Mouse (Mus musculus): ENCODE measurements around the gene Cacna2d2. TPM values are rescaled to one million over a fixed set of nuclear protein-coding genes. Genes with fewer than 3 reads are reported as not detected.

Cacna2d2 gene
- total and polyA plus RNA-seq, 2 experiments: not detected

DNA sequence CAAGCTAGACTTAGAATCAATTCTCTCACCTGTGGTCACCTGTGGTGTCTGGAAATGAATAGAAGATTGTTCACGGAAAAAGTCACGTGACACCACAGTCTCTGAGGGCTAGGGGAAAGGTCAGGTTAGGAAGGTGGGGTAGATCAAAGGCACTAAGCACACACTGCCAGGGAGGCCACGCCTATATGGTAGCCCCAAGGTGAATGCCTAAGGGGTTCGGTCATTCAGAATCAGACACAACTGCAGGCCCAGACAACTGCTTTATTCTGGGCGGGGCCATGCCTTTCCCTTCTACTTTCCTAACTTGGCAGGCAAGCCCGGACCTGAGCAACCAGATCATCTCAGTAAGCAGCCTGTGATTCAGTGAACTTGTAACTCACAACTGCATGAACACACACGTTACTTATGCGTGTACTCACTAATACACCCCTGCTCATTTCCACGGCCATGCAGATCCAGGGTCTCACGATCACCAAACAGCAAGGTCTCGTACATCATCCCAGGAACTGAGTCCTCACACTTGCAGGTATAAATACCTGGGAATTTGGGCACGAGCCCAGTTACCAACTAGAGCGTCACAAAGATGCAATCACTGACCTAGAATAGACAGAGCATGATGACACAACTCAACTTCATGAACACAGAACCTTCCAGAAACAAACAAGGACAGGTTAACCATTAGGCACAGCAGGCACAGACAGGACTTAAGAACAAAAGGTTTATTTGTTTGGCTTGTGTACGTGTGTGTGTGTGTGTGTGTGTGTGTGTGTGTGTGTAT, 176.4 kb downstream of the Cacna2d2 start:
- Histone ChIP-seq H3K79me2 (ENCODE audit: control insufficient read depth, insufficient read depth, low read length) (peaks cover 22% of the 10 kb centered on the region; the same call in 1 of the 2 replicates), H3K36me3 (ENCODE audit: control insufficient read depth, insufficient read depth, low read length) (peaks cover 9% of the 10 kb centered on the region), H3K27ac (replicated peaks; ENCODE audit: insufficient read depth, low read depth, low read length) (peak overlapping the region; percentile 96), H3K4me1 (ENCODE audit: control insufficient read depth, insufficient read depth, low read length) (peaks cover 33% of the 10 kb centered on the region), H3K27me3 (ENCODE audit: control insufficient read depth, insufficient read depth, low read length) (no peaks in the 10 kb centered on the region), H3K9ac (ENCODE audit: low read depth, low read length) (peak overlapping the region; percentile 16; the same call in 1 of the 2 replicates), H3K4me3 (ENCODE audit: insufficient read depth, low read depth, low read length) (no peak overlapping the region)
- peak; percentile 94 for DNase-seq (ENCODE audit: extremely low read depth, low read depth, low spot score)
- no peak for TF ChIP-seq CTCF (IDR thresholded peaks at IDR 0.05; ENCODE audit: low read depth, low read length)
- no peak for TF ChIP-seq POLR2A (IDR thresholded peaks at IDR 0.05; ENCODE audit: extremely low read depth, insufficient read depth, low read length)
- 23% methylated on average over 14 of the region's 14 CpGs for WGBS

DNA sequence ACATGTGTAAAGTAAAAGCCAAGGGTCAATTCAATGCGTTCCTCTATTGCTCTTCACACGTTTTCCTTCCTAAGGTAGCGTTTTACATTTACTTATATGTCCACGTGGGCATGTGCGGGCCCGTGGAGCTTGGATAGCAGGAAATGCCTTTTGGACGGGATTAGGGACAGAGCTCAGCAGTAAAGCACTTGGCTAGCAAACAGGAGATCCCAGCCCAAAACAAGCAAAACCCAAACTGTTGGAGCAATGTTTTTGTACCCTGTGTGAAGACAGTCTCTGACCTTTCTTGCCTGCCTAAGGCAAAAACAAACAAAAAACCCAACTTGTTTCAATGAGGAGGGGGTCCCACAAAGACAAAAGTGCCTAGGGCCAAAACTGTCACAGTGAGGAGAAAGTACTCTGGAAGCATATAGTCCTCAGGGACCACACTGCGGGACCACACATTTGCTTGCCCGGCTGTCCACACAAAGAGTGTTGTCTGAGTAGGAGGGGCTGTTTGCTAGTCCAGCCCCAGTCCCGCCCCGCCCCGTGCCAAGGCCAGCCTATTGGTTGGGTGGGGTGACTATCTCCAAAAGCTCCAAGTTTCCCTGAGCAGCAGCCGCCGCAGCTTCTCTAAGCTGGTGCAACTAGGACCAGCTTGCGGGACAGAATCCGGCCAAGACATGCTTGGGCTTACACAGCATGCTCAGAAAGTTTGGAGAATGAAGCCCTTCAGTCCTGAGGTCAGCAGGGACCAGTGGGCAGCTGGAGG, 177.1 kb downstream of the Cacna2d2 start, which contains the start of gene Hyal1:
TSS of gene Hyal1 (plus strand) at position 571 of the 751 bp plus-strand sequence.
- H3K9ac ChIP-seq (ENCODE audit: low read depth, low read length): peak within 1 kb of the TSS; percentile 91
- 6% methylated on average over 16 of the region's 16 CpGs for WGBS
- peak within 1 kb of the TSS; percentile 91 for H3K4me3 ChIP-seq (ENCODE audit: insufficient read depth, low read depth, low read length)
- H3K4me1 ChIP-seq (ENCODE audit: control insufficient read depth, insufficient read depth, low read length): peaks cover 25% of the 10 kb centered on the region
- peak within 1 kb of the TSS; percentile 97 for H3K27ac ChIP-seq (replicated peaks; ENCODE audit: insufficient read depth, low read depth, low read length)
- peaks cover 9% of the 10 kb centered on the region for H3K36me3 ChIP-seq (ENCODE audit: control insufficient read depth, insufficient read depth, low read length)
- peak; percentile 94 for TF ChIP-seq POLR2A (IDR thresholded peaks at IDR 0.05; ENCODE audit: extremely low read depth, insufficient read depth, low read length)
- TF ChIP-seq CTCF (IDR thresholded peaks at IDR 0.05; ENCODE audit: low read depth, low read length): no peak
- H3K27me3 ChIP-seq (ENCODE audit: control insufficient read depth, insufficient read depth, low read length): no peaks in the 10 kb centered on the region
- peaks cover 19% of the 10 kb centered on the region; the same call in 1 of the 2 replicates for H3K79me2 ChIP-seq (ENCODE audit: control insufficient read depth, insufficient read depth, low read length)
- peak; percentile 97 for DNase-seq (ENCODE audit: extremely low read depth, low read depth, low spot score)

DNA sequence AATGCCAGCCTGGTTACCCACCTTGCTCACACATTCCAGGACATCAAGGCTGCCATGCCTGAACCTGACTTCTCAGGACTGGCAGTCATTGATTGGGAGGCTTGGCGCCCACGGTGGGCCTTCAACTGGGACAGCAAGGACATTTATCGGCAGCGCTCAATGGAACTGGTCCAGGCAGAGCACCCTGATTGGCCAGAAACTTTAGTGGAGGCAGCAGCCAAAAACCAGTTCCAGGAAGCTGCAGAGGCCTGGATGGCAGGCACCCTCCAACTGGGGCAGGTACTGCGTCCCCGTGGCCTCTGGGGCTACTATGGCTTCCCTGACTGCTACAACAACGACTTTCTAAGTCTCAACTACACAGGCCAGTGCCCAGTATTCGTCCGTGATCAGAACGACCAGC, 178.5 kb downstream of the Cacna2d2 start:
- Histone ChIP-seq H3K27me3 (ENCODE audit: control insufficient read depth, insufficient read depth, low read length) (no peaks in the 10 kb centered on the region), H3K9ac (ENCODE audit: low read depth, low read length) (peak overlapping the region; percentile 91), H3K79me2 (ENCODE audit: control insufficient read depth, insufficient read depth, low read length) (peaks cover 15% of the 10 kb centered on the region; the same call in 1 of the 2 replicates), H3K36me3 (ENCODE audit: control insufficient read depth, insufficient read depth, low read length) (peaks cover 2% of the 10 kb centered on the region; the same call in 1 of the 2 replicates), H3K27ac (replicated peaks; ENCODE audit: insufficient read depth, low read depth, low read length) (peak overlapping the region; percentile 97), H3K4me1 (ENCODE audit: control insufficient read depth, insufficient read depth, low read length) (peaks cover 28% of the 10 kb centered on the region), H3K4me3 (ENCODE audit: insufficient read depth, low read depth, low read length) (peak overlapping the region; percentile 91)
- TF ChIP-seq CTCF (IDR thresholded peaks at IDR 0.05; ENCODE audit: low read depth, low read length): no peak
- peak; percentile 44; the same call in 1 of the 2 replicates for TF ChIP-seq POLR2A (IDR thresholded peaks at IDR 0.05; ENCODE audit: extremely low read depth, insufficient read depth, low read length)
- peak; percentile 90 for DNase-seq (ENCODE audit: extremely low read depth, low read depth, low spot score)
- 20% methylated on average over 10 of the region's 10 CpGs for WGBS

DNA sequence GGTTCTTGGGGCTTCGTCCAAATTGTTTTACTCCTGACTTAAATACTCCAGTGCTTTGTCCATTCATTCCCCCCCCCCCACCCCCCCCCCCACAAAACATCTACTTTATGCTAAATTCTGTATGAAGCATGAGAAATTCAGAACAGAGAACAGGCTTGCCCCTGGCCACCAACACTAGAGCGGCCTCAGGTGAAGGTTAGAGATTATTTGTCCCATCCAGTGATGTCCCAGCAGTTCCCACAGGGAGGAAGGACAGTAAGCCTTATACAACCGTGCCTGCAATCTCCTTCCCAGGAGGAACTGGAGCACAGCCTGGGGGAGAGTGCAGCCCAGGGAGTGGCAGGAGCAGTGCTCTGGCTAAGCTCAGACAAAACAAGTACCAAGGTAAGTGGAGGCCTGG, 179.2 kb downstream of the Cacna2d2 start, which contains the start of gene Naa80:
TSS of gene Naa80 (plus strand) at position 301 of the 400 bp plus-strand sequence.
- Histone ChIP-seq H3K36me3 (ENCODE audit: control insufficient read depth, insufficient read depth, low read length) (peaks cover 2% of the 10 kb centered on the region; the same call in 1 of the 2 replicates), H3K27me3 (ENCODE audit: control insufficient read depth, insufficient read depth, low read length) (no peaks in the 10 kb centered on the region), H3K79me2 (ENCODE audit: control insufficient read depth, insufficient read depth, low read length) (peaks cover 15% of the 10 kb centered on the region; the same call in 1 of the 2 replicates), H3K4me3 (ENCODE audit: insufficient read depth, low read depth, low read length) (peak within 1 kb of the TSS; percentile 91), H3K9ac (ENCODE audit: low read depth, low read length) (peak within 1 kb of the TSS; percentile 91), H3K4me1 (ENCODE audit: control insufficient read depth, insufficient read depth, low read length) (peaks cover 28% of the 10 kb centered on the region), H3K27ac (replicated peaks; ENCODE audit: insufficient read depth, low read depth, low read length) (peak within 1 kb of the TSS; percentile 97)
- DNase-seq (ENCODE audit: extremely low read depth, low read depth, low spot score): no peak
- TF ChIP-seq CTCF (IDR thresholded peaks at IDR 0.05; ENCODE audit: low read depth, low read length): no peak
- TF ChIP-seq POLR2A (IDR thresholded peaks at IDR 0.05; ENCODE audit: extremely low read depth, insufficient read depth, low read length): no peak
- WGBS: 24% methylated on average over 3 of the region's 3 CpGs

Other genes starting within 250 kb of the Cacna2d2 start
- 0.20 TPM in 1 of 2 replicates, not detected in the other for gene Dock3, start 167.7 kb upstream of the Cacna2d2 start, total RNA-seq (2014; rRNA removed)
- gene Dock3, start 167.7 kb upstream of the Cacna2d2 start, polyA plus RNA-seq (2012; rRNA removed): not detected in 2 replicates
- 1.8 and 3.4 TPM in 2 replicates for gene Mapkapk3, start 109.7 kb upstream of the Cacna2d2 start, total RNA-seq (2014; rRNA removed)
- gene Mapkapk3, start 109.7 kb upstream of the Cacna2d2 start, polyA plus RNA-seq (2012; rRNA removed): 3.9 and 6.0 TPM in 2 replicates
- gene Cish, start 103.6 kb upstream of the Cacna2d2 start, total RNA-seq (2014; rRNA removed): 0.55 and 1.7 TPM in 2 replicates
- 10.1 and 32.8 TPM in 2 replicates for gene Cish, start 103.6 kb upstream of the Cacna2d2 start, polyA plus RNA-seq (2012; rRNA removed)
- 14.4 and 18.4 TPM in 2 replicates for gene Hemk1, start 61.3 kb upstream of the Cacna2d2 start, total RNA-seq (2014; rRNA removed)
- gene Hemk1, start 61.3 kb upstream of the Cacna2d2 start, polyA plus RNA-seq (2012; rRNA removed): 19.6 and 28.1 TPM in 2 replicates
- gene 6430571L13Rik, start 59.0 kb upstream of the Cacna2d2 start, total RNA-seq (2014; rRNA removed): 0.46 and 0.67 TPM in 2 replicates
- 1.2 and 1.6 TPM in 2 replicates for gene 6430571L13Rik, start 59.0 kb upstream of the Cacna2d2 start, polyA plus RNA-seq (2012; rRNA removed)
- gene Tmem115, start 134.3 kb downstream of the Cacna2d2 start, total RNA-seq (2014; rRNA removed): 10.9 and 14.0 TPM in 2 replicates
- 40.2 and 47.3 TPM in 2 replicates for gene Tmem115, start 134.3 kb downstream of the Cacna2d2 start, polyA plus RNA-seq (2012; rRNA removed)
- 11.0 and 11.9 TPM in 2 replicates for gene Cyb561d2, start 142.6 kb downstream of the Cacna2d2 start, total RNA-seq (2014; rRNA removed)
- gene Cyb561d2, start 142.6 kb downstream of the Cacna2d2 start, polyA plus RNA-seq (2012; rRNA removed): 31.0 and 33.7 TPM in 2 replicates
- gene Nprl2, start 142.6 kb downstream of the Cacna2d2 start, total RNA-seq (2014; rRNA removed): 18.5 and 21.7 TPM in 2 replicates
- gene Nprl2, start 142.6 kb downstream of the Cacna2d2 start, polyA plus RNA-seq (2012; rRNA removed): 24.8 and 26.8 TPM in 2 replicates
- 0.27 and 0.28 TPM in 2 replicates for gene Zmynd10, start 147.7 kb downstream of the Cacna2d2 start, total RNA-seq (2014; rRNA removed)
- gene Zmynd10, start 147.7 kb downstream of the Cacna2d2 start, polyA plus RNA-seq (2012; rRNA removed): 0.10 and 0.20 TPM in 2 replicates
- gene Rassf1, start 151.9 kb downstream of the Cacna2d2 start, total RNA-seq (2014; rRNA removed): 6.0 and 6.6 TPM in 2 replicates
- 5.0 and 7.0 TPM in 2 replicates for gene Rassf1, start 151.9 kb downstream of the Cacna2d2 start, polyA plus RNA-seq (2012; rRNA removed)
- 22.6 and 27.4 TPM in 2 replicates for gene Tusc2, start 163.6 kb downstream of the Cacna2d2 start, total RNA-seq (2014; rRNA removed)
- gene Tusc2, start 163.6 kb downstream of the Cacna2d2 start, polyA plus RNA-seq (2012; rRNA removed): 52.8 and 58.1 TPM in 2 replicates
- gene Hyal2, start 168.3 kb downstream of the Cacna2d2 start, total RNA-seq (2014; rRNA removed): 38.4 and 49.0 TPM in 2 replicates
- 64.1 and 66.3 TPM in 2 replicates for gene Hyal2, start 168.3 kb downstream of the Cacna2d2 start, polyA plus RNA-seq (2012; rRNA removed)
- gene Hyal1, start 177.3 kb downstream of the Cacna2d2 start, total RNA-seq (2014; rRNA removed): 33.2 TPM in 2 replicates
- 35.1 and 43.4 TPM in 2 replicates for gene Hyal1, start 177.3 kb downstream of the Cacna2d2 start, polyA plus RNA-seq (2012; rRNA removed)
- 12.3 and 12.8 TPM in 2 replicates for gene Naa80, start 179.3 kb downstream of the Cacna2d2 start, total RNA-seq (2014; rRNA removed)
- gene Naa80, start 179.3 kb downstream of the Cacna2d2 start, polyA plus RNA-seq (2012; rRNA removed): 88.5 and 130 TPM in 2 replicates
- 0.13 and 0.18 TPM in 2 replicates for gene Hyal3, start 181.2 kb downstream of the Cacna2d2 start, total RNA-seq (2014; rRNA removed)
- 0.29 and 0.54 TPM in 2 replicates for gene Hyal3, start 181.2 kb downstream of the Cacna2d2 start, polyA plus RNA-seq (2012; rRNA removed)
- gene Ifrd2, start 188.0 kb downstream of the Cacna2d2 start, total RNA-seq (2014; rRNA removed): 21.5 and 32.2 TPM in 2 replicates
- gene Ifrd2, start 188.0 kb downstream of the Cacna2d2 start, polyA plus RNA-seq (2012; rRNA removed): 54.6 and 56.2 TPM in 2 replicates
- gene Sema3b, start 209.6 kb downstream of the Cacna2d2 start, total RNA-seq (2014; rRNA removed): 0.13 and 0.37 TPM in 2 replicates
- 0.68 and 0.83 TPM in 2 replicates for gene Sema3b, start 209.6 kb downstream of the Cacna2d2 start, polyA plus RNA-seq (2012; rRNA removed)
- 31.6 and 44.8 TPM in 2 replicates for gene Gnai2, start 235.8 kb downstream of the Cacna2d2 start, total RNA-seq (2014; rRNA removed)
- 117 and 122 TPM in 2 replicates for gene Gnai2, start 235.8 kb downstream of the Cacna2d2 start, polyA plus RNA-seq (2012; rRNA removed)